Comparison of ENCODE assay signal across 26 mouse cellular contexts in genomic region chr6:63590681-63591080, GRCm38 (mm10).
"Had no signal": no experiment of that assay in that cellular context is flagged by ENCODE, and none has a peak within 500 bp of the region (broad histone marks: within the 10 kb centered on the region; RNA-seq: fewer than 3 reads in every experiment).

No protein-coding gene starts in this region.

- H3K9ac ChIP-seq: heart, embryonic 12.5 days; hindbrain, embryonic 12.5 days; hindbrain, embryonic 14.5 days; intestine, embryonic 15.5 days; kidney, embryonic 15.5 days; limb, embryonic 13.5 days; limb, embryonic 15.5 days had no signal

- H3K9me3 ChIP-seq: heart, embryonic 10.5 days; heart, embryonic 12.5 days; hindbrain, embryonic 10.5 days; hindbrain, embryonic 12.5 days; intestine, embryonic 15.5 days; kidney, embryonic 15.5 days; limb, embryonic 13.5 days; limb, embryonic 15.5 days had no signal

- H3K4me2 ChIP-seq: heart, embryonic 12.5 days; hindbrain, embryonic 12.5 days; hindbrain, embryonic 14.5 days; intestine, embryonic 15.5 days; kidney, embryonic 15.5 days; limb, embryonic 13.5 days; limb, embryonic 15.5 days had no signal

- ATAC-seq: hindbrain, embryonic 16.5 days; inflammation-experienced regulatory T-cells, adult 6 months; intestine, embryonic 15.5 days; intestine, postnatal 0 days had no signal

- H3K27me3 ChIP-seq: heart, embryonic 12.5 days; hindbrain, embryonic 12.5 days; intestine, embryonic 15.5 days; kidney, embryonic 15.5 days; limb, embryonic 13.5 days; limb, embryonic 15.5 days had no signal

- H3K4me1 ChIP-seq: heart, embryonic 10.5 days; heart, embryonic 12.5 days; hindbrain, embryonic 10.5 days; hindbrain, embryonic 12.5 days; intestine, embryonic 15.5 days; kidney, embryonic 15.5 days; limb, embryonic 13.5 days; limb, embryonic 15.5 days had no signal

- DNase-seq: gastrocnemius, adult 2 months; gastrocnemius, postnatal 10 days; gastrocnemius, postnatal 25 days; heart, adult 18-20 months; heart, postnatal 10 days; heart, postnatal 4 days; kidney, adult 2 months; kidney, adult 9 months; kidney, postnatal 14 days; kidney, postnatal 36 days; layer of hippocampus, adult 9-11 months; layer of hippocampus, postnatal 36 days; left cerebral cortex, postnatal 4 days had no signal

- H3K36me3 ChIP-seq: heart, embryonic 10.5 days; heart, embryonic 12.5 days; hindbrain, embryonic 10.5 days; hindbrain, embryonic 12.5 days; intestine, embryonic 15.5 days; kidney, embryonic 15.5 days; limb, embryonic 13.5 days; limb, embryonic 15.5 days had no signal

- H3K4me3 ChIP-seq: gastrocnemius, adult 2 months; heart, embryonic 10.5 days; heart, embryonic 12.5 days; hindbrain, embryonic 10.5 days; hindbrain, embryonic 12.5 days; intestine, embryonic 15.5 days; kidney, embryonic 15.5 days; limb, embryonic 13.5 days; limb, embryonic 15.5 days had no signal

- H3K27ac ChIP-seq: gastrocnemius, adult 2 months; heart, embryonic 10.5 days; hindbrain, embryonic 10.5 days; hindbrain, embryonic 12.5 days; hindbrain, embryonic 14.5 days; intestine, embryonic 15.5 days; kidney, embryonic 15.5 days; kidney, postnatal 0 days; limb, embryonic 13.5 days; limb, embryonic 15.5 days had no signal
